Mouse (Mus musculus): ENCODE measurements around the gene Zfp493. TPM values are rescaled to one million over a fixed set of nuclear protein-coding genes. Genes with fewer than 3 reads are reported as not detected.

Zfp493 gene
- total RNA-seq, 2 experiments from 2014 or later = 0.93 to 1.3 TPM

Other genes with a start within 250 kb of the Zfp493 start
- gene Zfp748, start 225.9 kb upstream of the Zfp493 start, total RNA-seq (2021) = 1 to 10 TPM; 3.0 to 4.8 TPM
- 1 to 10 TPM; 3.5 to 3.7 TPM for gene Zfp729b, start 170.0 kb upstream of the Zfp493 start, total RNA-seq (2021)
- 1 to 10 TPM in 1 of 2 experiments, not detected in 1; 1.4 TPM for gene Gm49345, start 141.9 kb upstream of the Zfp493 start, total RNA-seq (2021)
- 1 to 10 TPM; 2.7 to 3.5 TPM for gene Zfp729a, start 141.9 kb upstream of the Zfp493 start, total RNA-seq (2021)
- 1 to 10 TPM; 4.0 to 4.9 TPM for gene Zfp738, start 92.6 kb upstream of the Zfp493 start, total RNA-seq (2021)
- 1 to 10 TPM; 4.8 to 8.4 TPM for gene Zfp65, start 50.5 kb upstream of the Zfp493 start, total RNA-seq (2021)
- 1 to 10 TPM; 1.7 to 2.8 TPM for gene Zfp85, start 24.5 kb upstream of the Zfp493 start, total RNA-seq (2021)
- 1 to 10 TPM; 1.1 to 1.3 TPM for gene Zfp273, start 34.0 kb downstream of the Zfp493 start, total RNA-seq (2021)
- gene Gm10037, start 51.4 kb downstream of the Zfp493 start, total RNA-seq (2021) = 1 to 10 TPM; 1.1 to 1.4 TPM
- gene BC048507, start 83.6 kb downstream of the Zfp493 start, total RNA-seq (2021) = not detected

Data from heart, adult 18-20 months (tissue).